Mouse (Mus musculus): ENCODE results near the gene Rsf1. TPM values are rescaled to one million over a fixed set of nuclear protein-coding genes. Genes with fewer than 3 reads are reported as not detected.
A peak's percentile ranks its signal among the peaks of the same experiment; 100 is the strongest.

The Rsf1 gene
- polyA plus RNA-seq, 1 experiment from 2014 or later, result 17.4 TPM

GRCm38 (mm10) chr7:97661634-97662033 lies 81.9 kb downstream of the Rsf1 start:
- Histone ChIP-seq H3K27ac (ENCODE audit: low read length) (no peak overlapping the region), H3K4me3 (replicated peaks; ENCODE audit: low read length) (no peak overlapping the region), H3K36me3 (ENCODE audit: control insufficient read depth, insufficient read depth, low read length) (peaks cover 17% of the 10 kb centered on the region; the same call in 1 of the 2 replicates), H3K4me2 (ENCODE audit: low read depth, low read length) (no peak overlapping the region), H3K9ac (ENCODE audit: low read length) (no peak overlapping the region), H3K9me3 (replicated peaks; ENCODE audit: control insufficient read depth, low read length) (no peaks in the 10 kb centered on the region), H3K27me3 (ENCODE audit: control insufficient read depth, insufficient read depth, low read length) (no peaks in the 10 kb centered on the region), H3K4me1 (ENCODE audit: control insufficient read depth, insufficient read depth, low read length) (no peaks in the 10 kb centered on the region)
- ATAC-seq (ENCODE audit: insufficient read depth, low FRiP score), result no peak
- 89% methylated on average over 4 of the region's 4 CpGs for WGBS

- Histone ChIP-seq H3K9me3 (replicated peaks; ENCODE audit: control insufficient read depth, low read length) (no peaks in the 10 kb centered on the region), H3K27me3 (ENCODE audit: control insufficient read depth, insufficient read depth, low read length) (no peaks in the 10 kb centered on the region), H3K27ac (ENCODE audit: low read length) (no peak overlapping the region), H3K4me1 (ENCODE audit: control insufficient read depth, insufficient read depth, low read length) (no peaks in the 10 kb centered on the region), H3K9ac (ENCODE audit: low read length) (no peak overlapping the region), H3K4me2 (ENCODE audit: low read depth, low read length) (no peak overlapping the region), H3K4me3 (replicated peaks; ENCODE audit: low read length) (no peak overlapping the region), H3K36me3 (ENCODE audit: control insufficient read depth, insufficient read depth, low read length) (peaks cover 19% of the 10 kb centered on the region)
- WGBS, result 13% methylated on average over 1 of the region's 1 CpGs
- no peak for ATAC-seq (ENCODE audit: insufficient read depth, low FRiP score)
Measured at GRCm38 (mm10) chr7:97679239-97679638, 99.5 kb downstream of the Rsf1 start.

- WGBS, result 76% methylated on average over 2 of the region's 2 CpGs
- Histone ChIP-seq H3K9me3 (replicated peaks; ENCODE audit: control insufficient read depth, low read length) (no peaks in the 10 kb centered on the region), H3K4me1 (ENCODE audit: control insufficient read depth, insufficient read depth, low read length) (no peaks in the 10 kb centered on the region), H3K27me3 (ENCODE audit: control insufficient read depth, insufficient read depth, low read length) (no peaks in the 10 kb centered on the region), H3K27ac (ENCODE audit: low read length) (no peak overlapping the region), H3K4me3 (replicated peaks; ENCODE audit: low read length) (no peak overlapping the region), H3K4me2 (ENCODE audit: low read depth, low read length) (no peak overlapping the region), H3K9ac (ENCODE audit: low read length) (no peak overlapping the region), H3K36me3 (ENCODE audit: control insufficient read depth, insufficient read depth, low read length) (0 out of 2 replicates have a peak, but pooled peaks cover 5% of the 10 kb centered on the region)
- ATAC-seq (ENCODE audit: insufficient read depth, low FRiP score), result no peak
Measured at GRCm38 (mm10) chr7:97687831-97688230, 108.1 kb downstream of the Rsf1 start.

- Histone ChIP-seq H3K9me3 (replicated peaks; ENCODE audit: control insufficient read depth, low read length) (0 out of 2 replicates have a peak, but pooled peaks cover 4% of the 10 kb centered on the region), H3K9ac (ENCODE audit: low read length) (no peak overlapping the region), H3K4me2 (ENCODE audit: low read depth, low read length) (no peak overlapping the region), H3K27ac (ENCODE audit: low read length) (no peak overlapping the region), H3K27me3 (ENCODE audit: control insufficient read depth, insufficient read depth, low read length) (no peaks in the 10 kb centered on the region), H3K36me3 (ENCODE audit: control insufficient read depth, insufficient read depth, low read length) (no peaks in the 10 kb centered on the region; the same call in 1 of the 2 replicates), H3K4me1 (ENCODE audit: control insufficient read depth, insufficient read depth, low read length) (peaks cover 4% of the 10 kb centered on the region; the same call in 1 of the 2 replicates), H3K4me3 (replicated peaks; ENCODE audit: low read length) (no peak overlapping the region)
- no peak for ATAC-seq (ENCODE audit: insufficient read depth, low FRiP score)
- 100% methylated on average over 1 of the region's 1 CpGs for WGBS
Measured at GRCm38 (mm10) chr7:97695441-97695840, 115.8 kb downstream of the Rsf1 start.

- Histone ChIP-seq H3K27me3 (ENCODE audit: control insufficient read depth, insufficient read depth, low read length) (no peaks in the 10 kb centered on the region), H3K27ac (ENCODE audit: low read length) (peak overlapping the region; percentile 81), H3K36me3 (ENCODE audit: control insufficient read depth, insufficient read depth, low read length) (no peaks in the 10 kb centered on the region; the same call in 1 of the 2 replicates), H3K9ac (ENCODE audit: low read length) (peak overlapping the region; percentile 93), H3K4me2 (ENCODE audit: low read depth, low read length) (peak overlapping the region; percentile 79), H3K4me1 (ENCODE audit: control insufficient read depth, insufficient read depth, low read length) (peaks cover 4% of the 10 kb centered on the region; the same call in 1 of the 2 replicates), H3K4me3 (replicated peaks; ENCODE audit: low read length) (peak overlapping the region; percentile 99), H3K9me3 (replicated peaks; ENCODE audit: control insufficient read depth, low read length) (0 out of 2 replicates have a peak, but pooled peaks cover 4% of the 10 kb centered on the region)
- ATAC-seq (ENCODE audit: insufficient read depth, low FRiP score), result peak; percentile 48
- whole genome bisulfite sequencing, result 34% methylated on average over 19 of the region's 19 CpGs
Measured at GRCm38 (mm10) chr7:97696133-97696505, 116.4 kb downstream of the Rsf1 start.

- ATAC-seq (ENCODE audit: insufficient read depth, low FRiP score), result peak; percentile 96
- Histone ChIP-seq H3K4me1 (ENCODE audit: control insufficient read depth, insufficient read depth, low read length) (peaks cover 4% of the 10 kb centered on the region; the same call in 1 of the 2 replicates), H3K27ac (ENCODE audit: low read length) (peak within 1 kb of the TSS; percentile 81), H3K4me3 (replicated peaks; ENCODE audit: low read length) (peak within 1 kb of the TSS; percentile 99), H3K9me3 (replicated peaks; ENCODE audit: control insufficient read depth, low read length) (0 out of 2 replicates have a peak, but pooled peaks cover 4% of the 10 kb centered on the region), H3K27me3 (ENCODE audit: control insufficient read depth, insufficient read depth, low read length) (no peaks in the 10 kb centered on the region), H3K4me2 (ENCODE audit: low read depth, low read length) (peak within 1 kb of the TSS; percentile 79), H3K36me3 (ENCODE audit: control insufficient read depth, insufficient read depth, low read length) (no peaks in the 10 kb centered on the region; the same call in 1 of the 2 replicates), H3K9ac (ENCODE audit: low read length) (peak within 1 kb of the TSS; percentile 93)
- under 1% methylated on average over 63 of the region's 63 CpGs for WGBS
Measured at GRCm38 (mm10) chr7:97696506-97697254, 117.0 kb downstream of the Rsf1 start, which contains the start of gene Clns1a. Gene Clns1a, plus strand, starts transcription at chr7:97696634.

- H3K36me3 ChIP-seq (ENCODE audit: control insufficient read depth, insufficient read depth, low read length), result no peaks in the 10 kb centered on the region; the same call in 1 of the 2 replicates
- H3K9ac ChIP-seq (ENCODE audit: low read length), result no peak overlapping the region
- 86% methylated on average over 4 of the region's 4 CpGs for WGBS
- no peak overlapping the region for H3K4me3 ChIP-seq (replicated peaks; ENCODE audit: low read length)
- peaks cover 4% of the 10 kb centered on the region; the same call in 1 of the 2 replicates for H3K4me1 ChIP-seq (ENCODE audit: control insufficient read depth, insufficient read depth, low read length)
- ATAC-seq (ENCODE audit: insufficient read depth, low FRiP score), result no peak
- H3K27ac ChIP-seq (ENCODE audit: low read length), result no peak overlapping the region
- H3K27me3 ChIP-seq (ENCODE audit: control insufficient read depth, insufficient read depth, low read length), result no peaks in the 10 kb centered on the region
- H3K4me2 ChIP-seq (ENCODE audit: low read depth, low read length), result no peak overlapping the region
- H3K9me3 ChIP-seq (replicated peaks; ENCODE audit: control insufficient read depth, low read length), result 0 out of 2 replicates have a peak, but pooled peaks cover 4% of the 10 kb centered on the region
Measured at GRCm38 (mm10) chr7:97700173-97700572, 120.5 kb downstream of the Rsf1 start.

- H3K27me3 ChIP-seq (ENCODE audit: control insufficient read depth, insufficient read depth, low read length), result no peaks in the 10 kb centered on the region
- peaks cover 4% of the 10 kb centered on the region; the same call in 1 of the 2 replicates for H3K4me1 ChIP-seq (ENCODE audit: control insufficient read depth, insufficient read depth, low read length)
- H3K4me2 ChIP-seq (ENCODE audit: low read depth, low read length), result no peak overlapping the region
- no peak overlapping the region for H3K4me3 ChIP-seq (replicated peaks; ENCODE audit: low read length)
- 0 out of 2 replicates have a peak, but pooled peaks cover 4% of the 10 kb centered on the region for H3K9me3 ChIP-seq (replicated peaks; ENCODE audit: control insufficient read depth, low read length)
- no peaks in the 10 kb centered on the region; the same call in 1 of the 2 replicates for H3K36me3 ChIP-seq (ENCODE audit: control insufficient read depth, insufficient read depth, low read length)
- no peak overlapping the region for H3K27ac ChIP-seq (ENCODE audit: low read length)
- H3K9ac ChIP-seq (ENCODE audit: low read length), result no peak overlapping the region
- ATAC-seq (ENCODE audit: insufficient read depth, low FRiP score), result no peak
- WGBS, result 77% methylated on average over 6 of the region's 6 CpGs
Measured at GRCm38 (mm10) chr7:97701106-97701505, 121.4 kb downstream of the Rsf1 start.

- Histone ChIP-seq H3K9ac (ENCODE audit: low read length) (no peak overlapping the region), H3K27ac (ENCODE audit: low read length) (no peak overlapping the region), H3K27me3 (ENCODE audit: control insufficient read depth, insufficient read depth, low read length) (no peaks in the 10 kb centered on the region), H3K36me3 (ENCODE audit: control insufficient read depth, insufficient read depth, low read length) (0 out of 2 replicates have a peak, but pooled peaks cover 4% of the 10 kb centered on the region), H3K4me1 (ENCODE audit: control insufficient read depth, insufficient read depth, low read length) (no peaks in the 10 kb centered on the region), H3K9me3 (replicated peaks; ENCODE audit: control insufficient read depth, low read length) (no peaks in the 10 kb centered on the region), H3K4me3 (replicated peaks; ENCODE audit: low read length) (no peak overlapping the region), H3K4me2 (ENCODE audit: low read depth, low read length) (no peak overlapping the region)
- no peak for ATAC-seq (ENCODE audit: insufficient read depth, low FRiP score)
- WGBS, result 82% methylated on average over 4 of the region's 4 CpGs
Measured at GRCm38 (mm10) chr7:97707123-97707522, 127.4 kb downstream of the Rsf1 start.

All from stomach, embryonic 16.5 days (tissue).